Mouse (Mus musculus) hindbrain, embryonic 16.5 days (tissue): ENCODE measurements around the gene Shbg. TPM values are rescaled to one million over a fixed set of nuclear protein-coding genes. Genes with fewer than 3 reads are reported as not detected.
A peak's percentile ranks its signal among the peaks of the same experiment; 100 is the strongest.
"Not testable (repeated sequence)": the region's sequence is repeated elsewhere in the genome, so short reads cannot be mapped to it uniquely, and the experiment has no call there.

Experiments used
- ATAC-seq: fragments of 200-750 bp; cut with Nextera tagmentation; 2 replicates; pipeline ENCODE4 v1.8.0; 2017; ENCODE audit warnings: moderate TSS enrichment, moderate library complexity
- H3K27ac ChIP-seq: fragments of 300-500 bp; sonication (generic); 2 replicates; pipeline ENCODE4 v1.5.1; 2014; ENCODE audit warnings: low read depth, mild to moderate bottlenecking, control low read depth, low read length, moderate library complexity
- H3K27me3 ChIP-seq: fragments of 300-500 bp; sonication (generic); replicated peaks from 2 replicates; pipeline ENCODE4 v1.6.1; 2014; ENCODE audit warnings: low read length; ENCODE audit not compliant: control insufficient read depth, insufficient read depth
- H3K36me3 ChIP-seq: fragments of 300-500 bp; sonication (generic); 2 replicates; pipeline ENCODE4 v1.6.1; 2014; ENCODE audit warnings: mild to moderate bottlenecking, low read length, moderate library complexity, mixed read lengths; ENCODE audit not compliant: control insufficient read depth, insufficient read depth
- H3K4me1 ChIP-seq: fragments of 300-500 bp; sonication (generic); 2 replicates; pipeline ENCODE4 v1.6.1; 2014; ENCODE audit warnings: low read depth, low read length; ENCODE audit not compliant: control insufficient read depth, insufficient read depth
- H3K4me2 ChIP-seq: fragments of 300-500 bp; sonication (generic); 2 replicates; pipeline ENCODE4 v1.6.1; 2014; ENCODE audit warnings: mild to moderate bottlenecking, low read length, control low read depth, moderate library complexity
- H3K4me3 ChIP-seq: fragments of 300-500 bp; sonication (generic); 2 replicates; pipeline ENCODE4 v1.5.1; 2014; ENCODE audit warnings: mild to moderate bottlenecking, low read length, control low read depth, moderate library complexity
- H3K9ac ChIP-seq: fragments of 300-500 bp; sonication (generic); 2 replicates; pipeline ENCODE4 v1.6.1; 2014; ENCODE audit warnings: low read depth, mild to moderate bottlenecking, control low read depth, low read length, moderate library complexity
- H3K9me3 ChIP-seq: fragments of 300-500 bp; sonication (generic); 2 replicates; pipeline ENCODE4 v1.6.1; 2014; ENCODE audit warnings: mild to moderate bottlenecking, low read length, moderate library complexity; ENCODE audit not compliant: control insufficient read depth
- WGBS: fragments of 180-500 bp; shearing (Covaris S2); extraction: QIAGEN DNeasy Blood & Tissue Kit; methylation state at CpG from one replicate; pipeline ENCODE4 v1.1.7; 2014; 5-methylcytosine and 5-hydroxymethylcytosine counted together
- polyA plus RNA-seq: library from polyadenylated mRNA; unstranded; fragments of >200 nt; fragmentation: Nextera tagmentation; extraction: Ambion mirVana; gene quantifications from 2 replicates; pipeline ENCODE4 v1.2.1, GENCODE M21; 2015

The Shbg gene
- polyA plus RNA-seq, 1 experiment from 2014 or later, result not detected

DNA sequence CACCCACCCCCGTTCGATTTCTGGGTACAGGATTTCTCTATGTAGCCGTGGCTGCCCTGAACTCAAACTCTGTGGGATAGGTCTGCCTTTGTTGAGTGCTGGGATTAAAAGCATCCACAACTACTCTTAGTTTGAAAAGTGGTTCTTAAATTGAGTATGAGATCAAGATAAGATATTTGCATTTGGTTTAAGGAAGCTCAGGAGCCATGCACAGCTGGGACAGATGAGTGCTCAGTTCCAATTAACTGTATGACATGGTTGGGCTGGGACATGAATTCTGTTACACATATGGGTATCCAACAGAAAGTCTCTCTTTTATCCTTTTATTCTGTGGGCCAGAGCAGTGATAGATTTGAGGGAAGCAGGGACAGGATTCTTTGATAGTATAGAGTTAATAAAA is 17.8 kb upstream of the Shbg start:
- peaks cover 25% of the 10 kb centered on the region for H3K4me1 ChIP-seq
- H3K9ac ChIP-seq, result no peak overlapping the region
- no peak overlapping the region for H3K27ac ChIP-seq
- H3K9me3 ChIP-seq, result no peaks in the 10 kb centered on the region
- H3K4me2 ChIP-seq, result peak overlapping the region; percentile 12
- peaks cover 5% of the 10 kb centered on the region for H3K36me3 ChIP-seq
- H3K4me3 ChIP-seq, result no peak overlapping the region; the same call in 1 of the 2 replicates
- WGBS, result 86% methylated on average over 3 of the region's 3 CpGs
- no peaks in the 10 kb centered on the region for H3K27me3 ChIP-seq
- no peak for ATAC-seq

DNA sequence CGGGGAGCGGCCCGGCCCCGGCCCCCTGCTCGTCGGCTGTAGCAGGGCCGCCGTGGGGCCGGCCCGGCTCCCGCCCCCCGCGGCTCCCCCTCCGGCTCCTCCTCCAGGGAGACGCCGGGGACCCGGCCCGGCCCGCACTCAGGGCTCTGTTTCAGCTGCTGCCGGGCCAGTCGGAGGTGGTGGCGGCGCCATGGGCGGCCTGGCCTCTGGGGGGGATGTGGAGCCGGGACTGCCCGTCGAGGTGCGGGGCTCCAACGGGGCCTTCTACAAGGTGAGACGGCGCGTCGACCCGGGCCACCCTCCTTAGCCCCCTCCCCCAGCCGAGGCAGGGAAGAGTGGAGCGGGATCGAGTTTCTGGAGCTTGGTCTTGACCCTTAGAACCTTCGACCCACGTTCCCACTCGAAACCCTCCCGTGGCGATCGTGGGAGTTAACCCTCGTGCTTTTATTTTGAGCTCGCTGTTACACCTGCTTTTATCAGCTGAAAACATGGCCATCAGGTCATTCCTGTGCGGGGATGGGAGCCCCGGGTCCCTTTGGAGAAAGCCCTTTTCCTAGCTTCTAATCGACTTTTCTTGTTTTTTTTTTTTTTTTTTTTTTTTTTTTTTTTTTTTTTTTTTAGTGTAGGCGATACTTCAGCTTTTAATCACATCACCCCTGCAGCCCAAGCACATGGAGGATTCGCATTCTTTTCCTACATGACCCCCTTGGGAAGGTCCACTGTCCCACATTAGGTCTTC is 15.6 kb upstream of the Shbg start:
- H3K27me3 ChIP-seq, result no peaks in the 10 kb centered on the region
- H3K36me3 ChIP-seq, result no peaks in the 10 kb centered on the region
- peaks cover 25% of the 10 kb centered on the region for H3K4me1 ChIP-seq
- H3K4me3 ChIP-seq, result peak overlapping the region; percentile 88
- H3K9ac ChIP-seq, result peak overlapping the region; percentile 86
- ATAC-seq, result peak; percentile 32
- H3K9me3 ChIP-seq, result no peaks in the 10 kb centered on the region
- H3K4me2 ChIP-seq, result peak overlapping the region; percentile 84
- under 1% methylated on average over 33 of the region's 50 CpGs for WGBS
- peak overlapping the region; percentile 90 for H3K27ac ChIP-seq

DNA sequence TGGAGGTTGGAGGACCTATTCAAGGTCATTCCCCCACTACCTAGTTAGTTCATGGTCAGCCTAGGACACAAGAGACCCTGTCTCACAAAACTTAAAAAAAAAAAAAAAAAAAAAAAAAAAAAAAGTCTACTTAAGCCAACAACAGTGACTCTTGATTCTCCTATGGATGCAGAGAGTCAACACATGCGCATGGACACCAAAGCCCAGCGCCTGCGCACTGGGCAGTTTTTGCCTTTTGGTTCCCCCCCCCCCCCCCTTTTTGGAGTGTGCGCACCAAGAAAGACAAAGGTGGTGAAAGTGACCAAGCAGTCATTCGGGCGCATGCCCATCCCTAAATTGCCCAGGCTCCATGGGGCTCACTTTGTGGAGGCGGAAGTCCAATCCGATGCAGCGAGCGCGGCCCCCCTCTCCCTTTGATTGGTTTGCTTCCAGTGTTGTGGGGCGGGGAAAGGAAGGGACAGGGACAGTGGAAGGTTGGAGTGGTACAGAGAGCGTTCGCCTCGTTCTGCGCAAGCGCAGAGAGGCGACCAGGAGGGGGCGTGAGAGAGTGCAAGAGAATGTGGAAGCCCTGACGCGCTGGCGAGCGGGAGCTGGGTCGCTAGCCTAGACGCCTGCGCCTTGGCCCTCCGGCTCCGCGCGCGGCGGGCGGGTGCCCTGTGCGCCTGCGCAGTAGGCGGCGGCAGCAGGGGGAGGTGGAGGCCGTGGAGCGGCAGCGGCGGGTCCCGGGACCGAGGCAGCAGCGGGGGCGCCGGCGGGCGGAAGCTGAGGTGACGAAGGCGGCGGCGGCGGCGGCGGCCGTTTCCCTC is 14.8 kb upstream of the Shbg start, which contains the start of gene Fxr2:
Gene Fxr2, plus strand, starts transcription at position 707 of the 806 bp plus-strand sequence.
- WGBS, result 0% methylated on average over 34 of the region's 56 CpGs
- H3K9me3 ChIP-seq, result no peaks in the 10 kb centered on the region
- no peaks in the 10 kb centered on the region for H3K36me3 ChIP-seq
- H3K27ac ChIP-seq, result peak within 1 kb of the TSS; percentile 90
- peaks cover 25% of the 10 kb centered on the region for H3K4me1 ChIP-seq
- ATAC-seq, result peak; percentile 99
- peak within 1 kb of the TSS; percentile 88 for H3K4me3 ChIP-seq
- H3K9ac ChIP-seq, result peak within 1 kb of the TSS; percentile 86
- H3K4me2 ChIP-seq, result peak within 1 kb of the TSS; percentile 84
- H3K27me3 ChIP-seq, result no peaks in the 10 kb centered on the region

DNA sequence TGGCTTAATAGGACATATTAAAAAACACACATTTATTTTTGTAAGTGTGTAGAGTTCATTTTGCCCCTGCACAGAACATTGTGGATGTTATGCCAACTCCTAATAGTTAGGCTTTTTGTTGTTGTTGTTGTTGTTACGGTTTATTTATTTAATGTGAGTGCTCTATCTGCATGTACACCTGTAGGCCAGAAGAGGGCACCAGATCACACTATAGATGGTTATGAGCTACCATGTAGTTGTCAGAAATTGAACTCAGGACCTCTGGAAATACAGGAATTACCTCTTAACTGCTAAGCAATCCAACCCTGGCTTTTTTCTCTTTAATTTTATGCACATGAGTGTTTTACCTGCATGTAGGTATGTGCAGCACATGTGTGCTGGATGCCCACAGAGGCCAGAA is 12.1 kb upstream of the Shbg start:
- no peak overlapping the region for H3K9ac ChIP-seq
- no peak overlapping the region for H3K27ac ChIP-seq
- H3K4me2 ChIP-seq, result no peak overlapping the region
- WGBS, result 52% methylated on average over 1 of the region's 1 CpGs
- no peak overlapping the region for H3K4me3 ChIP-seq
- H3K36me3 ChIP-seq, result no peaks in the 10 kb centered on the region
- ATAC-seq, result no peak
- peaks cover 15% of the 10 kb centered on the region for H3K4me1 ChIP-seq
- H3K27me3 ChIP-seq, result no peaks in the 10 kb centered on the region
- H3K9me3 ChIP-seq, result no peaks in the 10 kb centered on the region

DNA sequence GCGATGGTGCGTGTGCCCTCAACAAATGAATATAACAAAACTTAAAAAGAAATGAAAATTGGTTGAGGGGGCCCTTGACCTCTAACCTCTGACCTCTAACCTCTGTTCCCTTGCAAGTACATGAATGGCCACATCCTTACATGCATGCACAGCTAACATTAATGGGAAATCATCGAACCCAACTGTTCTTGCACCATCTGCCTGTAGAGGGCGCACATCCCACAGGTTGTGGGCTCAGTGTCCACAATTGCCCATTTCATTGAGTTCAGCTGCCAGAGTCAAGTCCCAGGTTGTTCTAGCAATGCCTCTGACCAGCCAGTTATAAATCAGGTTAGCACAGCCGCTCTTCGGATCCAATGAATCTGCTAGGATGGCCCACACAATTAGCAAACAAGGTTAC is 10.6 kb upstream of the Shbg start:
- H3K36me3 ChIP-seq, result no peaks in the 10 kb centered on the region
- no peak for ATAC-seq
- H3K9ac ChIP-seq, result no peak overlapping the region
- H3K27ac ChIP-seq, result no peak overlapping the region
- H3K9me3 ChIP-seq, result no peaks in the 10 kb centered on the region
- 38% methylated on average over 6 of the region's 6 CpGs for WGBS
- H3K4me1 ChIP-seq, result peaks cover 3% of the 10 kb centered on the region; the same call in 1 of the 2 replicates
- H3K4me2 ChIP-seq, result no peak overlapping the region
- no peaks in the 10 kb centered on the region for H3K27me3 ChIP-seq
- H3K4me3 ChIP-seq, result no peak overlapping the region

DNA sequence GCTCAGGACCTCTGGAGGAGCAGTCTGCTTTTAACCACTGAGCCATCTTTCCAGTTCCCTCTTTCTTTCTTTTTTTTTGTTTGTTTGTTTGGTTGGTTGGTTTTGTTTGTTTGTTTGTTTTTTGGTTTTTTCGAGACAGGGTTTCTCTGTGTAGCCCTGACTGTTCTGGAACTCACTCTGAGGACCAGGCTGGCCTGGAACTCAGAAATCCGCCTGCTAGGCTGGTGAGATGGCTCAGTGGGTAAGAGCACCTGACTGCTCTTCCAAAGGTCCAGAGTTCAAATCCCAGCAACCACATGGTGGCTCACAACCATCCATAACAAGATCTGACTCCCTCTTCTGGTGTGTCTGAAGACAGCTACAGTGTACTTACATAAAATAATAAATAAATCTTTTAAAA is 6.6 kb upstream of the Shbg start:
- not testable (repeated sequence) for H3K4me1 ChIP-seq, H3K36me3 ChIP-seq, H3K27ac ChIP-seq, ATAC-seq, H3K9ac ChIP-seq, H3K4me3 ChIP-seq, H3K4me2 ChIP-seq, H3K27me3 ChIP-seq, H3K9me3 ChIP-seq
- WGBS, result 93% methylated on average over 2 of the region's 2 CpGs

DNA sequence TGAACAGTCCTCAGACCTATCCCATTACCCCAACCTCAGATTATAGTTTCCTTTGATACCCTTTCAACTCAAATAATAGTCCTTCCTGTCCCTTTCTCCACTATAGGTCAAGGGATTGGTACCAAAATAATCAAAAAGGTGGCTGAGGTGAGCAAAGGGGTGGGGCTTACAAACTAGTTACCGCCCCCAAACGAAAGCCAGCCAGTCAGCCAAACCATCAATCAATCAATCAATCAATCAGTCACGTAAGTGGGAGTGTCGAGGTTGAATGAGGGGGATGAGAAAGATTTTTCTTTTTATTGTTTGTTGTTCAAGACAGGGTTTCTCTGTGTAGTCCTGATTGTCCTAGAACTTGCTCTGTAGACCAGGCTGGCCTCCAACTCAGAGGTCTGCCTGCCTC is 5.3 kb upstream of the Shbg start:
- H3K36me3 ChIP-seq, result no peaks in the 10 kb centered on the region
- no peaks in the 10 kb centered on the region for H3K27me3 ChIP-seq
- no peak overlapping the region for H3K27ac ChIP-seq
- peaks cover 9% of the 10 kb centered on the region for H3K4me1 ChIP-seq
- no peak for ATAC-seq
- WGBS, result 62% methylated on average over 4 of the region's 4 CpGs
- peak overlapping the region; percentile 83 for H3K4me2 ChIP-seq
- no peak overlapping the region; the same call in 1 of the 2 replicates for H3K4me3 ChIP-seq
- no peak overlapping the region; the same call in 1 of the 2 replicates for H3K9ac ChIP-seq
- no peaks in the 10 kb centered on the region for H3K9me3 ChIP-seq

DNA sequence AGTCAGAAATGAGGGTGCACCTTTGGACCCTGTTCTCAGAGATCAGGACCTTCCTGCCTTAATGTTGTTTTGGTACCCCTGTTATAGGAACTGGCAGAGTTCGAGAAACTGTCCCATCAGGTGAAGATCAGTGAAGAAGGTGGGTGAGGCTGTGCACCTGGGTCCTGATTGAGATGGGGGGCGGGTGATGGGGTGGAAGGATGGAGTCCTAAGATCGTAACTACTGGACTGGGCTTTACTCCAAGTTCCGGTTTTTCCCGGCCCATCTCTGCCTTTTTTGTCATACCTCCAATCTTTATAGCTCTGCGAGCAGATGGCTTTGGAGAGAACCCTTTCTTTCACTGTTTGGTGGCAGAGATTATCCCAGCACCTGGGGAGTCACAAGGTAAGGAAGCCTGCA is 4.7 kb upstream of the Shbg start:
- H3K4me1 ChIP-seq, result peaks cover 9% of the 10 kb centered on the region
- no peaks in the 10 kb centered on the region for H3K27me3 ChIP-seq
- ATAC-seq, result peak; percentile 32
- 34% methylated on average over 6 of the region's 6 CpGs for WGBS
- peak overlapping the region; percentile 81 for H3K27ac ChIP-seq
- peak overlapping the region; percentile 59 for H3K4me3 ChIP-seq
- H3K9ac ChIP-seq, result peak overlapping the region; percentile 80
- no peaks in the 10 kb centered on the region for H3K36me3 ChIP-seq
- peak overlapping the region; percentile 83 for H3K4me2 ChIP-seq
- no peaks in the 10 kb centered on the region for H3K9me3 ChIP-seq

DNA sequence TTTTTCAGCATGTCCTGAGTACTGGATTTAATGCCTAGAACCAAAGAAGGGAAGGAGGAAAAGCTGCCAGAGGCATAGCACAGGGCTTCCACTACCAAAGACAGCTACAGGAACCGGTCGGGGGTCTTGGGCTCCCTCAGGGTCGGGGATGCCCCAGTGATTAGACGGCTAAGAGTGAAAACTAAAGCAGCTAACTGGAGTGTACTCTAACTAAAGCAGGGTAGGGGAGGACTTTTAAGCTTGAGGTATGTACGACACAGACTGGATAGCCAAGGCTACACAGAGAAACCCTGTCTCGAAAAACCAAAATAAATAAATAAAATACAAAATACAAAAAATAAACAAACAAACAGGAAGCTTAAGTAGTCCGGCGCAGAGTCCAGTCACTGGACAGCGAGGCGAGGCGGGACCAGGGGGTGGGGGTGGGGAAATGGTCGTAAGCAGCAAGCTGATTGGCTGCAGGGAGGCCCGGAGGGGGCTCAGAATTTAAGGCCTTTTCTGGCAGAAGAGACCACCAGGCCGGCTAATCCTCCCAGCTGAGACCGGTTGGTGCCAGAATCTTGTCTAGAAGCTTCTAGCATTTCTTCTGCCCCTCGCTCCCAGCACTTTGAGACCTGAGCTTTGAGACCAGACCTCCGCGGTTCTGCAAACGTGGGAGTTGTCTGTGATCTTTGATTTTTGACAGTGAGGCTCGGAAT is 4.0 kb upstream of the Shbg start, which contains the start of gene Sat2:
Gene Sat2, plus strand, starts transcription at position 454 of the 698 bp plus-strand sequence.
- no peaks in the 10 kb centered on the region for H3K36me3 ChIP-seq
- peak; percentile 92 for ATAC-seq
- peak within 1 kb of the TSS; percentile 59 for H3K4me3 ChIP-seq
- H3K27ac ChIP-seq, result peak within 1 kb of the TSS; percentile 81
- H3K9ac ChIP-seq, result peak within 1 kb of the TSS; percentile 80
- 0% methylated on average over 20 of the region's 20 CpGs for WGBS
- peaks cover 9% of the 10 kb centered on the region for H3K4me1 ChIP-seq
- H3K27me3 ChIP-seq, result no peaks in the 10 kb centered on the region
- peak within 1 kb of the TSS; percentile 83 for H3K4me2 ChIP-seq
- no peaks in the 10 kb centered on the region for H3K9me3 ChIP-seq
